Mouse (Mus musculus) stomach, postnatal 0 days (tissue): ENCODE measurements around the gene Tspo.

ENCODE experiments used
- CTCF ChIP-seq: IDR thresholded peaks from 2 replicates; pipeline ENCODE4 v1.5.1; 2016; ENCODE audit warnings: antibody characterized with exemption, low read depth, mild to moderate bottlenecking, moderate library complexity
- EP300 ChIP-seq: optimal IDR thresholded peaks from 2 replicates; pipeline ENCODE3; 2016; ENCODE audit warnings: antibody characterized with exemption

GRCm38 (mm10) chr15:83602372-83603045 lies 39.1 kb downstream of the Tspo start:
- TF ChIP-seq CTCF: no peak
- no peak for TF ChIP-seq EP300
